Mouse (Mus musculus) thymus, adult 2 months (tissue): ENCODE measurements around the gene Hist1h3i.

Source experiments
- CTCF ChIP-seq: fragments of 200-500 bp; IDR thresholded peaks from 2 replicates; pipeline ENCODE4 v1.5.1; 2012; ENCODE audit warnings: mild to moderate bottlenecking, control low read depth, low read length, moderate library complexity, borderline replicate concordance; ENCODE audit not compliant: control insufficient read depth, poor library complexity, insufficient read depth; ENCODE audit errors: extremely low read depth
- POLR2A ChIP-seq: fragments of 200-500 bp; IDR thresholded peaks from 2 replicates; pipeline ENCODE4 v1.6.1; 2012; ENCODE audit warnings: mild to moderate bottlenecking, low read length, control low read depth, moderate library complexity; ENCODE audit not compliant: control insufficient read depth, poor library complexity, insufficient read depth; ENCODE audit errors: extremely low read depth

DNA sequence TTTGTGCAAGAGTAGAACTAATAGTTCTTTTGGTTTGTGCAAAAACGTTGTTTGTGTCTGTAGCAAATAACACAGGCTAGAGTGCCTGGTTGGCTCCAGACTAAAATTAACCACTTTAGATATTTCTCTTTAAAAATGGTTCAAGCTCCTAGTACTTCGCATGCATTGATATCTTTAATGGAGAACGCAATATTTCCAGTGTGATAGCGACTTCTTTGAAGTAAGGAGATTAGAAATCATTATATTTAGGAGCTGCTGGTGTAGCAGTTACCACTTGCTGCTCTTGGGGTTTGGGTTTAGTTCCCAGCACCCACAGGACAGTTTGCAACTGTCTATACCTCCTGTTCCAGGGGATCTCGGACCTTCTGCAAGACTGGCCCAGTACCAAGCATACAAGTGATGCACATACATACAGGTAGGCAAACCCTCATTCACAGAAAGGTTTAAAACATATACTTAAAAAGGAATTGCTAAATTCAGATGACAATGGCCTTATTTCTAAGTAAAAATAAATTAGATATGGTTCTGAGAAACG is 2.1 kb downstream of the Hist1h3i start:
- TF ChIP-seq CTCF (no peak), POLR2A (no peak)
